Mouse (Mus musculus) adrenal gland (tissue): Measurements from ENCODE around the gene Myh9.

Experiments
- intact Hi-C: fragments of 180-260 bp; cut with DNase I; formaldehyde crosslinking; loops from one replicate; pipeline ENCODE4 v1.15.1; 2025

Myh9 gene

DNA sequence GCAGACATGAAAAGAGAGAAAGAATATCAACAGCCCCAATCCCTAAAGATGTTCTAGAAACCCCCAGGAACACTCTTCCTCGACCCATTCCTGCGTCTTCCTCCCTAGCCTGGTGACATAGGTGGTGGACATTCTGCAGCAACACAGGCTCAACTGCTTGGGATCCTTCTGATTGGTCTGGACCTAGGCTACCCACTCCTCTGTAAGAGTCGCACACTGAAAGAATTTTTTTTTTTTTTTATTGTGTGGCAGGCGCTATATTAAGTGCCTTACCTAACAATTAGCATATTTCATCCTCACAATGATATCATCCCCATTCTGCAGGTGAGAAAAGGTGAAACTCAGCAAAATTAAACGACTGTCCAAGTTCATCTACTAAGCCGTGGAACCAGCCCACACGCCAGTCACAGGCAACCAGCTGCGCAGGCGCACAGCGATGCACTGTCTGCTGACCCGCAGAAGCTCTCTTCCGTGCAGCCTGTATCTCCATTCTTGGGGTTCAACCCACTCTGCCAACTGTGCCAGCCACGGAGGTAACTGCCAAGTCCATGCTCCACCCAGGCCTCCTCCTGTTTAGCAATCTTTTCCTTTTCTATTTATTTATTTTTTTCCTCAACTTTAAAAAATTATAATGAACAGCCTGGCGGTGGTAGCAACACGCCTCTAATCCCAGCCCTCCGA lies 3.1 kb upstream of the Myh9 start:
- intact Hi-C loops, result loop anchor here (5.0 to 10.0 kb wide), 2 partner anchors 60 to 62 kb away; no protein-coding TSS in a partner anchor

GRCm38 (mm10) chr15:77844048-77844447 lies 2.1 kb upstream of the Myh9 start:
- intact Hi-C loops, result loop anchor here (10.0 kb wide), 1 partner anchor 59 kb away; no protein-coding TSS in a partner anchor

DNA sequence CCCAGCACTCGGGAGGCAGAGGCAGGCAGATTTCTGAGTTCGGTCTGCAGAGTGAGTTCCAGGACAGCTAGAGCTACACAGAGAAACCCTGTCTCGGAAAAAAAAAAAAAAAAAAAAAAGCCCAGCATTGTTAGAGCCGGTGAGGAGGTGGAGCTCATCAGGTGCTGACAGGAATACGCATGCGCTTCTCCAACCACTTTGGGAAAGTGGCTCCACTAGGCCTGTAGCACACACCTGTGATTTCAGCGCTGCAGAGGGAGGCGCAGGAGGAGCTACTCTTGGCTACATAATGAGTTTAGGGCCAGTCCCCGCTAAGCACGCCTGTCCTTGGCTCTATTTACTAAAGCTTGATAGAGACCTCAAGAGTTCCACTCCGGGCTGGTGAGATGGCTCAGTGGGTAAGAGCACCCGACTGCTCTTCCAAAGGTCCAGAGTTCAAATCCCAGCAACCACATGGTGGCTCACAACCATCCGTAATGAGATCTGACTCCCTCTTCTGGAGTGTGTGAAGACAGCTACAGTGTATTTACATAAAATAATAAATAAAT lies 1.6 kb upstream of the Myh9 start:
- intact Hi-C loops, result loop anchor here (10.0 kb wide), 1 partner anchor 59 kb away; no protein-coding TSS in a partner anchor

- intact Hi-C loops, result loop anchor here (10.0 kb wide), 1 partner anchor 58 kb away; no protein-coding TSS in a partner anchor
Observed at GRCm38 (mm10) chr15:77843046-77843445, 1.1 kb upstream of the Myh9 start.

- intact Hi-C loops, result loop anchor here (10.0 kb wide), 1 partner anchor 57 kb away; no protein-coding TSS in a partner anchor
Observed at GRCm38 (mm10) chr15:77841361-77842046, 471 bp downstream of the Myh9 start.

DNA sequence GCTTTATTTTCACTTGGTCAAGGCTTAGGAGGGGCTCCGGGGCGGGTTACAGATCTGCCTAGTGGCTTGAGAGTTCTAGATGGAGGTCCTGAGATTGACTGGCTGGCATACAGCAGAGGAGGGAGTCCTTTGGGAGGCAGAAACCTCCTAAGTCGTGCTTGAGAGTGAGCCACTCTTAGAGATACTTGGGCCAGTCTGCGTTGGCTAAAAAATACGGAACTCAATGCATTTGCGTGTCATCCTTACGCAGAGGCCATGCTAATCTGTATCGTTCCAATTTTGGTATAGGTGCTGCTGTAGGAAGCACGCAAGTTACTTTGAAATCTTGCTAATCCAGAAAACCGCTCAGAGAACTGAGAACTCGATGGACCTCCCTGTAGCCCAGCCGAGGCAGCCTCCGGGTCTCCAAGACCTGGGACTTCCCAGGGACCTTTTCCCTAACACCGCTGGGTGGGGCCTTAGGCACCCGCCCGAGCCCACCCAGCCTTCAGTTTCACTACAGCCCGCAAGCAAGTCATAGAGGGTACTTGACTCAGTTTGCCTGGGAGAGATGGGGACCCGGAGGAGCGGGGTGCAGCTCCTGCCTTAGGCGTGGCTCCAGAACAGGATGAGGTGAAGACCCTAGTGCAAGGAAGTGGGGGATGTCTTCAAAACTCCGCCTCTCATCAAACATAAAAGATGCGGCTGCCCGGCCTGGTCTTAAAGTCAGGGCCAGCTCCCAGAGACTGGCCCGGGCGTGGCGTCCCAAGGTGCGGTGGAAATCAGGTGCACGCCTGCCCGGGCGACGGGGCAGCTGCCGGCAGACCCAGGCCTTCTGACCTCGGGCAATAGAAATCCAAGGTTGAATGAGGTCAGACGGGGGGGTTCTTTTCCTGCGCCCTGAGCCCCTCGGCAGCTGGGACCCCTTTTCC lies 1.3 kb downstream of the Myh9 start:
- intact Hi-C loops, result loop anchor here (10.0 kb wide), 1 partner anchor 56 kb away; no protein-coding TSS in a partner anchor

- intact Hi-C loops, result loop anchor here (5.0 to 10.0 kb wide), 2 partner anchors 37 to 55 kb away; no protein-coding TSS in a partner anchor
Observed at GRCm38 (mm10) chr15:77839529-77840286, 2.3 kb downstream of the Myh9 start.

GRCm38 (mm10) chr15:77838530-77839387 lies 3.2 kb downstream of the Myh9 start:
- intact Hi-C loops, result loop anchor here (5.0 kb wide), 1 partner anchor 36 kb away; no protein-coding TSS in a partner anchor

DNA sequence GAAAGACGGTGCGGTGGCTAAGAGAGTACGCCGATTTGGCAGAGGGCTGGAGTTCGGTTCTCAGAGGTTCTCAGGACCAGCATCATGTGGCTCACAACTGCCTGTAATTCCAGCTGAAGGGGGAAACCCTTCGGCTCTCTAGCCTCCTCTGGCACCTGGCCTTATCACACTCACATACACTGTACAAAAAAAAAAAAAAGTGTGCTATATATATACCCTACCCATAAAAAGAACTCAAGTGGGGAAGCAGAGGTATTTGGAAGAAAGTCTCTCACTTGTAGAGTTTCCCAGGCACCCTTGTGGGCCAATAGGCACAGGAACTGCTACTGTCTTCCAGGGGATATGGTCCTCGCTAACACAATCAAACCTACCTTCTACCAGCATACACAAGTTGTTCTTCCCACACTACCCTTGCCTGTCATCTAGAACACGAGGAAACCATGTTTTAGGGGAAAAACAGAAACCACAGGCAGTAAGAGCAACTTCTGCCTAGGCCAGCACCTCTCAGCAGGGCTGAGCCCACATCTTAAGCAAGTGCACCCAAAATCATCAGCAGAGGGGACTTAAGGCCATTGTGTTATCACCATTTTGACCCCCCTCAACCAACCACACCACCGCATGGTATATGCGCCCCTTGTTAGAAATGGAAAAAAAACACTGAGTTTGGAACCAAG lies 4.4 kb downstream of the Myh9 start:
- intact Hi-C loops, result loop anchor here (5.0 kb wide), 1 partner anchor 35 kb away; no protein-coding TSS in a partner anchor

DNA sequence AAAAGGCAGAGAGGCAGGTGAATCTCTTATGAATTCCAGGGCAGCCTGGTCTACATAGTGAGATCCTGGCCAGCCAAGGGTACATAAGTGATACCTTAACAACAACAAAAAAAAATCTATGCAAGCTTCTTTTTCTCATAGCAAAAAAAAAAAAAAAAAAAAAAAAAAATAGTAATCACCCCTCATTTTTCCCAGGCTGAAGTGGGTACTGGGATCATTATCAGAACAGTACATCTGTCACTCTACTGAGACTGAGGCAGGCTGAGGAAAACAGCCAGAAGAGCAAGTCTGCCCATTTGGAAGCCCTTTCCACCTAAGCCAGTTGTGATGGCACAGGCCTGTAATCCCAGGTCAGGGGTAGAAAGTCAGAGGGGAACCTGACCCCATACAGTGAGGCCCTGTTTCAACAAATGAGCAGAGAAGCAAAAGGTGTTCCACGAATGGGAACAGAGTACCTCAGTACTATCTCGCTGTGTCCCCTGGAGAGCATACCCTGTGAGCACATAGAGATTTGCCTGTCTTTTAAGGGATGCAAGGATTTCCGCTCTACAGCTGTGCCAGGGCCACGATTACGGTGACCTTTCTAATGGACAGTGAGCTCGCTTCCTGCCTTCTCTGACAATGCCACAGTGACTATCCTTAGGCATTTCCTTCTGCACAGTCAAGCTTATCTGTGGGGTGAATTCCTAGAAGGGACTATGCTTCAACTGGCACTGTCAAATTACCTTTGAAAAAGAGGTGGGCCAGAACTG lies 5.1 kb downstream of the Myh9 start:
- intact Hi-C loops, result loop anchor here (5.0 kb wide), 1 partner anchor 35 kb away; no protein-coding TSS in a partner anchor

DNA sequence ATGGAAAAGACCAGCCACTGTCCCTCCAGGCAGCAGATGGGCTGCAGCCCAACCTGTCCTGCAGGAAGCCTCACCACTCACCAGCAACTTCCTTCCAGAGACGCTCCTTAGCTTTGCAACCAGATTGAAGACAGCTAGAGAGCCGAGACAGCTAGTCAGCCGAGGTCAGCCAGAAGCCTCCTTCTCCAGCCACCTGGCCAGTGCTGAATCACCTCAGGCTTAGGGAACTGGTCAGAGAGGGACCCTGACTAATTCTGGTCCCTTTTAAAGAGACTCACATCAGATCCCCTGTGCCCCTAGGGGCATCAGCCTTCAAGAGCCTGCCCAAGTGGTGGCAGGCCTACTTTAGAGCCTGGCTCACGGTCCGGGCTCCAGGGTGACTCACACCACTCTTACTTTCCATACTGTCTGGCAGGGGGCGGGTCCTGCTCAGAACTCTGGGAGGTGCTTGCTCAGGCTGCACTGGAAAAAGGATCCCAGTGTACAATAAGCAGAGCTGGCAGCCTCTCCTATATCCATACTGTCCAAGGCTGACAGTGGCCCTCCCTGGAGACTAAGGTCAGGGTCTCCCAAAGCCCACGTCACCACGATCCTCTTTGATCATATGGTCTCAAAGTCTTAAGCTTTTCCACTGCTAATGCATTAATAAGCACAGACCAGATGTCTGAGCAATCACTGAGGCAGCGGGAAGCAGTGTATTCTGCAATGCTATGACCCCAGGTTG lies 5.9 kb downstream of the Myh9 start:
- intact Hi-C loops, result loop anchor here (5.0 kb wide), 1 partner anchor 34 kb away; no protein-coding TSS in a partner anchor

- intact Hi-C loops, result loop anchor here (5.0 kb wide), 1 partner anchor 32 kb away; no protein-coding TSS in a partner anchor
Observed at GRCm38 (mm10) chr15:77834336-77835268, 7.4 kb downstream of the Myh9 start.

- intact Hi-C loops, result no loop called here
Observed at GRCm38 (mm10) chr15:77833731-77834130, 8.2 kb downstream of the Myh9 start.

- intact Hi-C loops, result no loop called here
Observed at GRCm38 (mm10) chr15:77833083-77833482, 8.9 kb downstream of the Myh9 start.

DNA sequence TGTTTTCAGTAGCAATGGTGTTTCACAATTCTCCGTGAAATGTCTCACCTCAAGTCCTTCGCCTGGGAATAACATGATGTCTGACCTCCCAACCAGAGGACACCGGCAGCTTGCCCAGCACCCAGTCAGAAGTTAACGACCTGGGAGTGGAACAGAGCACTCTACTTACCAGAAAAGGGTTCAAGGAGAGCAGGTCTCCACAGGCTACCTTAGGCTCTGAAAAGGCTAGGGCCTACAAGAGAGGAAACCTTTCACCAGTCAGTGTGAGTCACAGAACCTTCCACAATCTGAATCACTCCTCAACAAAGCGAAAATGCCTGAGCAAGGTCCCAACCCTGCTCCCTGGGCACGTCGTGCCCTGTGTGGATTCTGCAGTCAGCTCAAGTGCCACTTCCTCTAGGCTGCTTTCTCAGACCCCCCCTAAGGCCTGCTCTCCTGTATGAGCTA lies 9.5 kb downstream of the Myh9 start:
- intact Hi-C loops, result no loop called here
